Mouse (Mus musculus) limb, embryonic 11.5 days (tissue): ENCODE data around the gene Lcorl. TPM values are rescaled to one million over a fixed set of nuclear protein-coding genes. Genes with fewer than 3 reads are reported as not detected.

Experiments used
- polyA plus RNA-seq: library from polyadenylated mRNA; unstranded; fragments of >200 nt; fragmentation: Nextera tagmentation; extraction: Ambion mirVana; gene quantifications from 2 replicates; pipeline ENCODE4 v1.2.1, GENCODE M21; 2014

The Lcorl gene
- polyA plus RNA-seq, 1 experiment from 2014 or later, result 22.7 TPM

Other genes with a start within 250 kb of the Lcorl start
- gene Fam184b, start 218.0 kb downstream of the Lcorl start, polyA plus RNA-seq, result 0.85 and 0.87 TPM in 2 replicates
- gene Ncapg, start 187.7 kb downstream of the Lcorl start, polyA plus RNA-seq, result 83.7 and 84.7 TPM in 2 replicates